Mouse (Mus musculus) liver, postnatal 0 days (tissue): ENCODE results near the gene Paqr8. TPM values are rescaled to one million over a fixed set of nuclear protein-coding genes. Genes with fewer than 3 reads are reported as not detected.
A peak's percentile ranks its signal among the peaks of the same experiment; 100 is the strongest.

ENCODE experiments used
- ATAC-seq: fragments of 200-750 bp; cut with Nextera tagmentation; 2 replicates; pipeline ENCODE4 v1.8.0; 2017; ENCODE audit warnings: mild to moderate bottlenecking, moderate library complexity
- DNase-seq: peaks from one replicate; pipeline ENCODE4 v3.0.0-alpha.2; 2016
- H3K27ac ChIP-seq: fragments of 300-500 bp; sonication (generic); 2 replicates; pipeline ENCODE4 v1.5.1; 2014; ENCODE audit warnings: antibody characterized with exemption, moderate library complexity, mild to moderate bottlenecking, low read depth
- H3K27me3 ChIP-seq: fragments of 300-500 bp; sonication (generic); 2 replicates; pipeline ENCODE4 v1.6.1; 2014; ENCODE audit warnings: low read length, control low read depth, mixed read lengths; ENCODE audit not compliant: insufficient read depth
- H3K36me3 ChIP-seq: fragments of 300-500 bp; sonication (generic); replicated peaks from 2 replicates; pipeline ENCODE4 v1.6.1; 2014; ENCODE audit warnings: mild to moderate bottlenecking, control low read depth, low read length, moderate library complexity, mixed read lengths; ENCODE audit not compliant: insufficient read depth
- H3K4me1 ChIP-seq: fragments of 300-500 bp; sonication (generic); 2 replicates; pipeline ENCODE4 v1.6.1; 2014; ENCODE audit warnings: antibody characterized with exemption, mild to moderate bottlenecking, control low read depth; ENCODE audit not compliant: insufficient read depth
- H3K4me2 ChIP-seq: fragments of 300-500 bp; sonication (generic); 2 replicates; pipeline ENCODE4 v1.6.1; 2014; ENCODE audit warnings: low read depth, mild to moderate bottlenecking, low read length, moderate library complexity, mixed read lengths
- H3K4me3 ChIP-seq: fragments of 300-500 bp; sonication (generic); 2 replicates; pipeline ENCODE4 v1.5.1; 2014; ENCODE audit warnings: low read depth, low read length
- H3K9ac ChIP-seq: fragments of 300-500 bp; sonication (generic); replicated peaks from 2 replicates; pipeline ENCODE4 v1.6.1; 2014; ENCODE audit warnings: mild to moderate bottlenecking, moderate library complexity
- H3K9me3 ChIP-seq: fragments of 300-500 bp; sonication (generic); 2 replicates; pipeline ENCODE4 v1.6.1; 2016; ENCODE audit warnings: mild to moderate bottlenecking, control low read depth, low read length, mixed read lengths
- CTCF ChIP-seq: sonication (generic); IDR thresholded peaks from 2 replicates; pipeline ENCODE4 v1.5.1; 2016; ENCODE audit warnings: antibody characterized with exemption, low read depth
- EP300 ChIP-seq: IDR thresholded peaks from 2 replicates; pipeline ENCODE4 v1.6.1; 2016; ENCODE audit warnings: antibody characterized with exemption, low read depth, mild to moderate bottlenecking
- WGBS: fragments of 180-500 bp; shearing (Covaris S2); extraction: QIAGEN DNeasy Blood & Tissue Kit; methylation state at CpG from one replicate; pipeline ENCODE4 v1.1.7; 2014; ENCODE audit not compliant: insufficient replicate concordance; 5-methylcytosine and 5-hydroxymethylcytosine counted together
- polyA plus RNA-seq: library from polyadenylated mRNA; unstranded; fragments of >200 nt; fragmentation: Nextera tagmentation; extraction: Ambion mirVana; gene quantifications from 2 replicates; pipeline ENCODE4 v1.2.1, GENCODE M21; 2015

The Paqr8 gene
- polyA plus RNA-seq, 1 experiment from 2014 or later, result 0.18 TPM

GRCm38 (mm10) chr1:20986378-20987056 is 96.1 kb downstream of the Paqr8 start:
- H3K36me3 ChIP-seq, result no peaks in the 10 kb centered on the region
- DNase-seq, result no peak
- 0 out of 2 replicates have a peak overlapping the region, but pooled peaks have one; percentile 7 for H3K4me2 ChIP-seq
- no peaks in the 10 kb centered on the region for H3K4me1 ChIP-seq
- peak; percentile 50 for ATAC-seq
- peak overlapping the region; percentile 36 for H3K27ac ChIP-seq
- no peaks in the 10 kb centered on the region for H3K27me3 ChIP-seq
- H3K9ac ChIP-seq, result no peak overlapping the region
- no peak overlapping the region for H3K4me3 ChIP-seq
- no peak for TF ChIP-seq EP300
- no peak for TF ChIP-seq CTCF
- 49% methylated on average over 10 of the region's 10 CpGs for WGBS
- H3K9me3 ChIP-seq, result no peaks in the 10 kb centered on the region

Other genes starting within 250 kb of the Paqr8 start
- not detected in 2 replicates for gene Il17a, start 159.7 kb upstream of the Paqr8 start, polyA plus RNA-seq
- gene Il17f, start 100.0 kb upstream of the Paqr8 start, polyA plus RNA-seq, result not detected in 2 replicates
- 46.9 and 55.3 TPM in 2 replicates for gene Mcm3, start 70.3 kb upstream of the Paqr8 start, polyA plus RNA-seq
- 0.34 and 0.39 TPM in 2 replicates for gene Efhc1, start 61.0 kb downstream of the Paqr8 start, polyA plus RNA-seq
- gene Tram2, start 188.6 kb downstream of the Paqr8 start, polyA plus RNA-seq, result 5.5 and 6.5 TPM in 2 replicates